Mouse (Mus musculus) embryonic fibroblast, embryonic 13.5 days (primary cell): ENCODE results near the gene Izumo1r.

Experiments
- CTCF ChIP-seq: IDR thresholded peaks from 2 replicates; pipeline ENCODE4 v1.5.1; 2011; ENCODE audit warnings: mild to moderate bottlenecking, control low read depth, low read length, moderate library complexity, borderline replicate concordance; ENCODE audit not compliant: insufficient read depth
- POLR2A ChIP-seq: IDR thresholded peaks from 2 replicates; pipeline ENCODE4 v1.6.1; 2011; ENCODE audit warnings: low read depth, mild to moderate bottlenecking, control low read depth, low read length, moderate library complexity

GRCm38 (mm10) chr9:14894628-14895027, 9.1 kb downstream of the Izumo1r start:
- TF ChIP-seq POLR2A = no peak
- no peak for TF ChIP-seq CTCF
